Mouse (Mus musculus) intestine, embryonic 15.5 days (tissue): Measurements from ENCODE around the gene H2al1i. TPM values are rescaled to one million over a fixed set of nuclear protein-coding genes. Genes with fewer than 3 reads are reported as not detected.
"Not testable (repeated sequence)": the region's sequence is repeated elsewhere in the genome, so short reads cannot be mapped to it uniquely, and the experiment has no call there.

Experiments
- ATAC-seq: fragments of 200-750 bp; cut with Nextera tagmentation; 2 replicates; pipeline ENCODE4 v1.8.0; 2017; ENCODE audit warnings: moderate TSS enrichment, moderate library complexity
- H3K27ac ChIP-seq: fragments of 300-500 bp; sonication (generic); 2 replicates; pipeline ENCODE4 v1.5.1; 2015; ENCODE audit warnings: mild to moderate bottlenecking, inconsistent platforms
- H3K27me3 ChIP-seq: fragments of 300-500 bp; sonication (generic); replicated peaks from 2 replicates; pipeline ENCODE4 v1.6.1; 2015; ENCODE audit warnings: inconsistent platforms
- H3K36me3 ChIP-seq: fragments of 300-500 bp; sonication (generic); 2 replicates; pipeline ENCODE4 v1.6.1; 2015; ENCODE audit warnings: inconsistent platforms
- H3K4me1 ChIP-seq: fragments of 300-500 bp; sonication (generic); replicated peaks from 2 replicates; pipeline ENCODE4 v1.6.1; 2015; ENCODE audit warnings: inconsistent platforms
- H3K4me2 ChIP-seq: fragments of 300-500 bp; sonication (generic); replicated peaks from 2 replicates; pipeline ENCODE4 v1.6.1; 2015; ENCODE audit warnings: mild to moderate bottlenecking, inconsistent platforms
- H3K4me3 ChIP-seq: fragments of 300-500 bp; sonication (generic); replicated peaks from 2 replicates; pipeline ENCODE4 v1.5.1; 2015; ENCODE audit warnings: inconsistent platforms
- H3K9ac ChIP-seq: fragments of 300-500 bp; sonication (generic); 2 replicates; pipeline ENCODE4 v1.6.1; 2015; ENCODE audit warnings: inconsistent platforms
- H3K9me3 ChIP-seq: fragments of 300-500 bp; sonication (generic); 2 replicates; pipeline ENCODE4 v1.6.1; 2016; ENCODE audit warnings: inconsistent platforms
- WGBS: fragments of 180-500 bp; shearing (Covaris S2); methylation state at CpG from one replicate; pipeline ENCODE4 v1.1.7; 2015; 5-methylcytosine and 5-hydroxymethylcytosine counted together
- polyA plus RNA-seq: library from polyadenylated mRNA; unstranded; fragments of >200 nt; fragmentation: Nextera tagmentation; extraction: Ambion mirVana; gene quantifications from 2 replicates; pipeline ENCODE4 v1.2.1, GENCODE M21; 2015

The H2al1i gene
- polyA plus RNA-seq, 1 experiment from 2014 or later, result not detected

GRCm38 (mm10) chrX:11327522-11327921 lies 3.1 kb downstream of the H2al1i start, which contains the start of gene H2al1j:
Gene H2al1j, plus strand, starts transcription at chrX:11327822.
- not testable (repeated sequence) for ATAC-seq, H3K27ac ChIP-seq, H3K4me3 ChIP-seq, H3K4me1 ChIP-seq, H3K27me3 ChIP-seq, H3K9ac ChIP-seq, H3K4me2 ChIP-seq, H3K36me3 ChIP-seq, H3K9me3 ChIP-seq
- 89% methylated on average over 2 of the region's 2 CpGs for WGBS

GRCm38 (mm10) chrX:11345762-11346161 lies 21.3 kb downstream of the H2al1i start:
- H3K27me3 ChIP-seq, result no peaks in the 10 kb centered on the region
- H3K36me3 ChIP-seq, result no peaks in the 10 kb centered on the region
- no peak overlapping the region for H3K27ac ChIP-seq
- no peak for ATAC-seq
- no peak overlapping the region for H3K4me3 ChIP-seq
- no peak overlapping the region for H3K9ac ChIP-seq
- WGBS, result 62% methylated on average over 9 of the region's 9 CpGs
- H3K9me3 ChIP-seq, result no peaks in the 10 kb centered on the region
- no peak overlapping the region for H3K4me2 ChIP-seq
- H3K4me1 ChIP-seq, result no peaks in the 10 kb centered on the region

- Histone ChIP-seq H3K9me3 (no peaks in the 10 kb centered on the region), H3K27ac (no peak overlapping the region), H3K27me3 (no peaks in the 10 kb centered on the region), H3K9ac (no peak overlapping the region), H3K36me3 (no peaks in the 10 kb centered on the region), H3K4me2 (no peak overlapping the region), H3K4me3 (no peak overlapping the region), H3K4me1 (no peaks in the 10 kb centered on the region)
- no peak for ATAC-seq
- WGBS, result 95% methylated on average over 3 of the region's 3 CpGs
Observed at GRCm38 (mm10) chrX:11346756-11347155, 22.3 kb downstream of the H2al1i start.

- no peak overlapping the region for H3K27ac ChIP-seq
- no peaks in the 10 kb centered on the region for H3K4me1 ChIP-seq
- no peaks in the 10 kb centered on the region for H3K36me3 ChIP-seq
- WGBS, result 81% methylated on average over 6 of the region's 6 CpGs
- H3K9ac ChIP-seq, result no peak overlapping the region
- no peaks in the 10 kb centered on the region for H3K27me3 ChIP-seq
- ATAC-seq, result no peak
- H3K9me3 ChIP-seq, result no peaks in the 10 kb centered on the region
- H3K4me2 ChIP-seq, result no peak overlapping the region
- H3K4me3 ChIP-seq, result no peak overlapping the region
Observed at GRCm38 (mm10) chrX:11360823-11361222, 36.4 kb downstream of the H2al1i start.

GRCm38 (mm10) chrX:11361261-11361660 lies 36.8 kb downstream of the H2al1i start:
- Histone ChIP-seq H3K27me3 (no peaks in the 10 kb centered on the region), H3K4me2 (no peak overlapping the region), H3K36me3 (no peaks in the 10 kb centered on the region), H3K4me3 (no peak overlapping the region), H3K27ac (no peak overlapping the region), H3K9ac (no peak overlapping the region), H3K9me3 (no peaks in the 10 kb centered on the region), H3K4me1 (no peaks in the 10 kb centered on the region)
- ATAC-seq, result no peak
- 93% methylated on average over 2 of the region's 2 CpGs for WGBS

- ATAC-seq, result no peak
- 64% methylated on average over 6 of the region's 6 CpGs for WGBS
- no peaks in the 10 kb centered on the region for H3K9me3 ChIP-seq
- H3K27ac ChIP-seq, result no peak overlapping the region
- no peak overlapping the region for H3K9ac ChIP-seq
- no peaks in the 10 kb centered on the region for H3K4me1 ChIP-seq
- no peaks in the 10 kb centered on the region for H3K36me3 ChIP-seq
- H3K4me3 ChIP-seq, result no peak overlapping the region
- H3K4me2 ChIP-seq, result no peak overlapping the region
- H3K27me3 ChIP-seq, result no peaks in the 10 kb centered on the region
Observed at GRCm38 (mm10) chrX:11363890-11364289, 39.4 kb downstream of the H2al1i start.

- no peak overlapping the region for H3K27ac ChIP-seq
- 60% methylated on average over 12 of the region's 12 CpGs for WGBS
- H3K4me3 ChIP-seq, result no peak overlapping the region
Observed at GRCm38 (mm10) chrX:11365151-11365550, 40.7 kb downstream of the H2al1i start.

More at GRCm38 (mm10) chrX:11365151-11365550, 40.7 kb downstream of the H2al1i start:
- no peaks in the 10 kb centered on the region for H3K9me3 ChIP-seq
- no peak overlapping the region for H3K4me2 ChIP-seq
- no peaks in the 10 kb centered on the region for H3K36me3 ChIP-seq
- no peak overlapping the region for H3K9ac ChIP-seq
- H3K27me3 ChIP-seq, result no peaks in the 10 kb centered on the region
- no peaks in the 10 kb centered on the region for H3K4me1 ChIP-seq
- no peak for ATAC-seq

Other genes starting within 250 kb of the H2al1i start
- gene H2al1a, start 25.4 kb upstream of the H2al1i start, polyA plus RNA-seq, result not detected in 2 replicates
- not detected in 2 replicates for gene H2al1b, start 22.2 kb upstream of the H2al1i start, polyA plus RNA-seq
- not detected in 2 replicates for gene H2al1c, start 19.0 kb upstream of the H2al1i start, polyA plus RNA-seq
- not detected in 2 replicates for gene H2al1d, start 15.8 kb upstream of the H2al1i start, polyA plus RNA-seq
- gene H2al1e, start 12.7 kb upstream of the H2al1i start, polyA plus RNA-seq, result not detected in 2 replicates
- not detected in 2 replicates for gene H2al1f, start 9.5 kb upstream of the H2al1i start, polyA plus RNA-seq
- not detected in 2 replicates for gene H2al1g, start 6.4 kb upstream of the H2al1i start, polyA plus RNA-seq
- gene H2al1h, start 3.2 kb upstream of the H2al1i start, polyA plus RNA-seq, result not detected in 2 replicates
- not detected in 2 replicates for gene H2al1j, start 3.2 kb downstream of the H2al1i start, polyA plus RNA-seq